Comparison of ENCODE assay signal across 9 mouse cellular contexts in the genomic region with DNA sequence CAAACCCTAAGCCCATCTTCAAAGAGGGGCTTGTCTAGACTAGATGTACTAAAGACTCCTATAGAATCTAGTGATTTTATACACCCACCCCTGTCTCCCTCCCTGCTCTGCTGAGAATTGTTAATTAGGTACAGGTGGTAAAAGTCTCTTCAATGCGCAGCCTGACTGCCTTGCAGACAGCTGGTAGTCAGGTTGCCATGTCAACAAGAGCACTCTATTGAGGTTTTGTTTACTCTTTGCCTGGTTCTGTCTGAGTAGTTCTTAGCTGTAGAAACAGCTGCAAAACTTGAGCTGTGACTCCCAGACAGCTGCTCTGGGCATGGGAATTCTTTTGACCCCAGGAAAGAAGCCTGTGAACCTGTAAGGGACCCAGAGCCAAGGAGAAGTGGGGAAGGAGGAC.
DNase-seq lines count a peak whose midpoint lies in the region; ATAC-seq lines count a peak whose summit lies in the region.
"Had no signal": no experiment of that assay in that cellular context is flagged by ENCODE, and none has a peak within 500 bp of the region (broad histone marks: within the 10 kb centered on the region; RNA-seq: fewer than 3 reads in every experiment).

No protein-coding gene starts in this region.

- DNase-seq in NIH3T3 (ENCODE audit: low read depth): peak; percentile 1
- peak; percentile 42 for DNase-seq in brain, embryonic 18.5 days (ENCODE audit: low read depth, low spot score)
- no peak for DNase-seq in thymus, postnatal 0 days (ENCODE audit: low spot score)
- DNase-seq in cerebellum, adult 11 months: no peak
- DNase-seq in spleen, postnatal 4 days (ENCODE audit: low spot score in 2 of 2): no peak
- DNase-seq: gastrocnemius, postnatal 14 days had no signal

- ATAC-seq in hindbrain, embryonic 12.5 days (ENCODE audit: low FRiP score): peak; percentile 88
- peak; percentile 90 for ATAC-seq in midbrain, embryonic 12.5 days (ENCODE audit: low FRiP score, low read depth)

- no peak overlapping the region for H3K4me3 ChIP-seq in hindbrain, embryonic 12.5 days
- no peak overlapping the region for H3K4me3 ChIP-seq in midbrain, embryonic 12.5 days

- H3K36me3 ChIP-seq in hindbrain, embryonic 12.5 days: no peaks in the 10 kb centered on the region
- no peaks in the 10 kb centered on the region for H3K36me3 ChIP-seq in midbrain, embryonic 12.5 days

- no peaks in the 10 kb centered on the region for H3K27me3 ChIP-seq in hindbrain, embryonic 12.5 days
- H3K27me3 ChIP-seq in midbrain, embryonic 12.5 days: no peaks in the 10 kb centered on the region

- H3K4me1 ChIP-seq in hindbrain, embryonic 12.5 days: peaks cover 9% of the 10 kb centered on the region
- H3K4me1 ChIP-seq in midbrain, embryonic 12.5 days: peaks cover 14% of the 10 kb centered on the region

- no peaks in the 10 kb centered on the region for H3K9me3 ChIP-seq in hindbrain, embryonic 12.5 days (replicated peaks)
- no peaks in the 10 kb centered on the region for H3K9me3 ChIP-seq in midbrain, embryonic 12.5 days

- peak overlapping the region; percentile 14; the same call in 1 of the 2 replicates for H3K27ac ChIP-seq in hindbrain, embryonic 12.5 days
- peak overlapping the region; percentile 63 for H3K27ac ChIP-seq in midbrain, embryonic 12.5 days (replicated peaks)
- H3K27ac ChIP-seq: liver, embryonic 14.5 days had no signal

- H3K4me2 ChIP-seq in hindbrain, embryonic 12.5 days (replicated peaks): no peak overlapping the region
- no peak overlapping the region for H3K4me2 ChIP-seq in midbrain, embryonic 12.5 days (replicated peaks)

- no peak overlapping the region for H3K9ac ChIP-seq in hindbrain, embryonic 12.5 days
- H3K9ac ChIP-seq in midbrain, embryonic 12.5 days (replicated peaks): no peak overlapping the region
- H3K9ac ChIP-seq: liver, embryonic 14.5 days had no signal

- WGBS in hindbrain, embryonic 12.5 days: 0% methylated on average over 1 of the region's 1 CpGs
- WGBS in midbrain, embryonic 12.5 days: 0% methylated on average over 1 of the region's 1 CpGs

Comparison
In these comparisons a context has a peak if more than half of its experiments do, and no peak if none do; other contexts are left out.
1. DNase-seq: peak in NIH3T3 (single experiment) and brain, embryonic 18.5 days (single experiment); none in thymus, postnatal 0 days (single experiment), cerebellum, adult 11 months (single experiment) and spleen, postnatal 4 days (0 of 2).